In the genomic region with DNA sequence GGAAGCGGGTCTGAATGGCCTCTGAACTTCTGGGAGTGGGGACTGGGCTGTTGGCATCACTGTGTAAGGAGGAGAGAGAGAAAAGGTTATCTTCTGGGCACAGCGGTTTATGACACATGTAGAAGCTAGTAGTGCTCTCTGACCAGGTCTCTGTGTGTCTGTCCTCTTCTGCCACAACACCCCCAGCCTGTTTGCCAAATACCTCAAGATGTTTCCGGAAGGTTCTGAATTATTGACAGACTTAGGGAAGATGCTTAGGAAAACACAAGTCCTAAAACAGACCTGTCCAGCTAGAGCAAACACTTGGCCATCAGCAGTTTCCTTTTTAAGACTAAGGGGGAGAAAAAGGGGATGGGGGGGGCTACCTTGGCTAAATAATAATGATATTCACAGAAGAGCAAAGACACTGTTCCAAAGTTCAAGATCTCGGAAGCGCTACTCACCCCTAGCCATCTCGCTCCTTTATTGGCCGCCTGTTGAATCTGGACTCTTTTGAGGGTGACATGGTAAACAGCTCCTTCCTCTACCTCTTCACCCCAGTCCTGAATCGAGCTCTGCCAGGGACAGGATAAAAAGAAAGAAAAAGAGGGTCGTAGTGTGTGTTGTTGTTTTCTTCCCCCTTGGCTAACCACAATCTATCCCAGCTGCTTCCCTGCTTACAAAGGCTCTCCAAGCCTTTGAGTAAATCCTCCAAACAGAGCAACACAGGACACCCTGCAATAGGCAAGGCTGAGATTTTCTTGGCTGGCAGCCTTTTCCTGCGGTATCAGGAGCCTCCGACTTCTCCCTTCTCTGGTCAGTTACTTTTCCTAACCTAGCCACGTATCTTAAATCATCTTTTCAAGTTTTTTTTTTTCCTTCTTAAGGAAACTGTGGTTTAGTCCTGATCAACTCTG, we compare ENCODE assay signal across 8 mouse cellular contexts.
DNase-seq lines count a peak whose midpoint lies in the region; ATAC-seq and TF ChIP-seq lines count a peak whose summit lies in the region.

No protein-coding gene starts in this region.

- DNase-seq in adrenal gland, postnatal 14 days: peak; percentile 46
- DNase-seq in adrenal gland, adult 18-20 months (ENCODE audit: low spot score in 2 of 2): no peak
- no peak for DNase-seq in forebrain, embryonic 10.5 days (ENCODE audit: extremely low spot score, low spot score)
- peak; percentile 27 for DNase-seq in hindbrain, embryonic 11.5 days (ENCODE audit: low spot score)
- DNase-seq in midbrain, postnatal 0 days (ENCODE audit: low spot score): peak; percentile 47
- DNase-seq in natural killer cell, adult 2 months (ENCODE audit: low spot score in 2 of 2): no peak
- DNase-seq in right cerebral cortex, postnatal 36 days (ENCODE audit: low spot score in 2 of 2): no peak

- peaks cover 28% of the 10 kb centered on the region for H3K36me3 ChIP-seq in forebrain, embryonic 10.5 days (replicated peaks)
- no peaks in the 10 kb centered on the region for H3K36me3 ChIP-seq in hindbrain, embryonic 11.5 days (ENCODE audit: control insufficient read depth, insufficient read depth, low read length)
- H3K36me3 ChIP-seq in limb, embryonic 13.5 days: peaks cover 11% of the 10 kb centered on the region
- no peaks in the 10 kb centered on the region for H3K36me3 ChIP-seq in midbrain, postnatal 0 days (ENCODE audit: insufficient read depth, low read length)

- peak overlapping the region; percentile 92 for H3K27ac ChIP-seq in forebrain, embryonic 10.5 days
- no peak overlapping the region for H3K27ac ChIP-seq in hindbrain, embryonic 11.5 days (ENCODE audit: low read depth, low read length)
- H3K27ac ChIP-seq in limb, embryonic 13.5 days: no peak overlapping the region; the same call in 1 of the 2 replicates
- H3K27ac ChIP-seq in midbrain, postnatal 0 days (ENCODE audit: low read depth, low read length): no peak overlapping the region

- H3K4me2 ChIP-seq in hindbrain, embryonic 11.5 days (replicated peaks; ENCODE audit: low read depth, low read length): peak overlapping the region; percentile 59
- peak overlapping the region; percentile 80 for H3K4me2 ChIP-seq in limb, embryonic 13.5 days (replicated peaks)
- peak overlapping the region; percentile 93 for H3K4me2 ChIP-seq in midbrain, postnatal 0 days (ENCODE audit: low read depth, low read length, poor library complexity, severe bottlenecking)

- WGBS in forebrain, embryonic 10.5 days: 40% methylated on average over 12 of the region's 12 CpGs
- WGBS in hindbrain, embryonic 11.5 days: 36% methylated on average over 12 of the region's 12 CpGs
- WGBS in limb, embryonic 13.5 days: 22% methylated on average over 12 of the region's 12 CpGs
- 33% methylated on average over 12 of the region's 12 CpGs for WGBS in midbrain, postnatal 0 days

- H3K4me1 ChIP-seq in forebrain, embryonic 10.5 days: peaks cover 43% of the 10 kb centered on the region
- H3K4me1 ChIP-seq in hindbrain, embryonic 11.5 days (replicated peaks; ENCODE audit: control insufficient read depth, insufficient read depth, low read length): peaks cover 6% of the 10 kb centered on the region
- H3K4me1 ChIP-seq in limb, embryonic 13.5 days: peaks cover 31% of the 10 kb centered on the region
- H3K4me1 ChIP-seq in midbrain, postnatal 0 days (ENCODE audit: insufficient read depth, low read length): no peaks in the 10 kb centered on the region

- H3K4me3 ChIP-seq in forebrain, embryonic 10.5 days: peak overlapping the region; percentile 62
- H3K4me3 ChIP-seq in hindbrain, embryonic 11.5 days (ENCODE audit: low read depth, low read length): peak overlapping the region; percentile 55
- H3K4me3 ChIP-seq in limb, embryonic 13.5 days: peak overlapping the region; percentile 69
- peak overlapping the region; percentile 64; the same call in 1 of the 2 replicates for H3K4me3 ChIP-seq in midbrain, postnatal 0 days (ENCODE audit: low read depth, low read length)

- H3K9me3 ChIP-seq in forebrain, embryonic 10.5 days: peaks cover 1% of the 10 kb centered on the region; the same call in 1 of the 2 replicates
- no peaks in the 10 kb centered on the region for H3K9me3 ChIP-seq in hindbrain, embryonic 11.5 days (ENCODE audit: control insufficient read depth, low read length)
- H3K9me3 ChIP-seq in limb, embryonic 13.5 days: peaks cover 4% of the 10 kb centered on the region; the same call in 1 of the 2 replicates
- H3K9me3 ChIP-seq in midbrain, postnatal 0 days (ENCODE audit: low read length): no peaks in the 10 kb centered on the region

- no peak for ATAC-seq in hindbrain, embryonic 11.5 days (ENCODE audit: low FRiP score)
- no peak for ATAC-seq in limb, embryonic 13.5 days (ENCODE audit: low FRiP score, low read depth)
- ATAC-seq in midbrain, postnatal 0 days (ENCODE audit: low FRiP score): no peak

- peak overlapping the region; percentile 16; the same call in 1 of the 2 replicates for H3K9ac ChIP-seq in hindbrain, embryonic 11.5 days (ENCODE audit: low read depth, low read length)
- peak overlapping the region; percentile 75 for H3K9ac ChIP-seq in limb, embryonic 13.5 days
- no peak overlapping the region for H3K9ac ChIP-seq in midbrain, postnatal 0 days (replicated peaks; ENCODE audit: low read length, poor library complexity, severe bottlenecking)

- no peak for TF ChIP-seq CTCF in midbrain, postnatal 0 days (IDR thresholded peaks at IDR 0.05)

- peaks cover 35% of the 10 kb centered on the region for H3K27me3 ChIP-seq in forebrain, embryonic 10.5 days (ENCODE audit: poor library complexity, severe bottlenecking)
- no peaks in the 10 kb centered on the region; the same call in 1 of the 2 replicates for H3K27me3 ChIP-seq in hindbrain, embryonic 11.5 days (ENCODE audit: control insufficient read depth, insufficient read depth, low read length)
- no peaks in the 10 kb centered on the region for H3K27me3 ChIP-seq in limb, embryonic 13.5 days
- H3K27me3 ChIP-seq in midbrain, postnatal 0 days (ENCODE audit: insufficient read depth, low read length): no peaks in the 10 kb centered on the region

Comparison
In these comparisons a context has a peak if more than half of its experiments do, and no peak if none do; other contexts are left out.
1. DNase-seq: peak in adrenal gland, postnatal 14 days (single experiment), hindbrain, embryonic 11.5 days (single experiment) and midbrain, postnatal 0 days (single experiment); none in adrenal gland, adult 18-20 months (0 of 2), forebrain, embryonic 10.5 days (single experiment), natural killer cell, adult 2 months (0 of 2) and right cerebral cortex, postnatal 36 days (0 of 2).
2. Peak in every context shown above with its lines, with median percentiles within 50 percentile points of each other: H3K4me3 ChIP-seq and H3K4me2 ChIP-seq.